Mouse (Mus musculus) limb, embryonic 15.5 days (tissue): ENCODE measurements around the gene Chn1. TPM values are rescaled to one million over a fixed set of nuclear protein-coding genes. Genes with fewer than 3 reads are reported as not detected.

Source experiments
- ATAC-seq: fragments of 200-750 bp; cut with Nextera tagmentation; 2 replicates; pipeline ENCODE4 v1.8.0; 2017; ENCODE audit warnings: low read depth, moderate TSS enrichment; ENCODE audit not compliant: insufficient number of reproducible peaks, low FRiP score, low TSS enrichment
- H3K27ac ChIP-seq: fragments of 300-500 bp; sonication (generic); 2 replicates; pipeline ENCODE4 v1.5.1; 2015; ENCODE audit warnings: moderate library complexity, mild to moderate bottlenecking, inconsistent platforms
- H3K27me3 ChIP-seq: fragments of 300-500 bp; sonication (generic); 2 replicates; pipeline ENCODE4 v1.6.1; 2015; ENCODE audit warnings: inconsistent platforms
- H3K36me3 ChIP-seq: fragments of 300-500 bp; sonication (generic); 2 replicates; pipeline ENCODE4 v1.6.1; 2015; ENCODE audit warnings: inconsistent platforms
- H3K4me1 ChIP-seq: fragments of 300-500 bp; sonication (generic); 2 replicates; pipeline ENCODE4 v1.6.1; 2015; ENCODE audit warnings: inconsistent platforms
- H3K4me2 ChIP-seq: fragments of 300-500 bp; sonication (generic); 2 replicates; pipeline ENCODE4 v1.6.1; 2015; ENCODE audit warnings: mild to moderate bottlenecking, inconsistent platforms
- H3K4me3 ChIP-seq: fragments of 300-500 bp; sonication (generic); 2 replicates; pipeline ENCODE4 v1.5.1; 2015; ENCODE audit warnings: mild to moderate bottlenecking, inconsistent platforms
- H3K9ac ChIP-seq: fragments of 300-500 bp; sonication (generic); 2 replicates; pipeline ENCODE4 v1.6.1; 2015; ENCODE audit warnings: inconsistent platforms
- H3K9me3 ChIP-seq: fragments of 300-500 bp; sonication (generic); 2 replicates; pipeline ENCODE4 v1.6.1; 2016; ENCODE audit warnings: inconsistent platforms
- WGBS: fragments of 180-500 bp; shearing (Covaris S2); methylation state at CpG from one replicate; pipeline ENCODE4 v1.1.7; 2015; 5-methylcytosine and 5-hydroxymethylcytosine counted together
- polyA plus RNA-seq: library from polyadenylated mRNA; unstranded; fragments of >200 nt; fragmentation: Nextera tagmentation; extraction: Ambion mirVana; gene quantifications from 2 replicates; pipeline ENCODE4 v1.2.1, GENCODE M21; 2015

Gene Chn1
- polyA plus RNA-seq, 1 experiment from 2014 or later = 20.2 TPM

DNA sequence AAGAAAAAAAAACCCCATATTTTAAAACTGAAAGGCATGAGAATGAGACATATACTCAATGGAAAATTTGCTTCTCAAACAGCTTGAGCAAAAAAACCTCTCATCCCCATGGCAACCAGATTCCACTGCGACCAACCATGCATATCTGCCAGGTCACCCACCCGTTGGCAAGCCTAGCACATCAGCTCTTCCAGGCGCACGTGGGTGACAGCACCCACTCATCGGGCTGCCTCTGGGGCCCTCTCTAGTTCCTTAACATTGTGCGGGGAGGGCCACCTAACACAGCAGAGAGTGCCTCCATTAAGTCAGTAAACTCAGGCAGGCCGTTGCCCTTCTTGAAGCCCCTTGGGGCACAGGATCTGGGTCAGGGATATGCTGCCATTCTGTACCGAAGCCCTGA is 170.1 kb downstream of the Chn1 start:
- ATAC-seq = no peak
- Histone ChIP-seq H3K4me3 (no peak overlapping the region), H3K27ac (no peak overlapping the region), H3K9me3 (no peaks in the 10 kb centered on the region), H3K4me1 (peaks cover 6% of the 10 kb centered on the region; the same call in 1 of the 2 replicates), H3K36me3 (no peaks in the 10 kb centered on the region), H3K9ac (no peak overlapping the region), H3K27me3 (no peaks in the 10 kb centered on the region), H3K4me2 (no peak overlapping the region)
- 70% methylated on average over 8 of the region's 8 CpGs for WGBS

DNA sequence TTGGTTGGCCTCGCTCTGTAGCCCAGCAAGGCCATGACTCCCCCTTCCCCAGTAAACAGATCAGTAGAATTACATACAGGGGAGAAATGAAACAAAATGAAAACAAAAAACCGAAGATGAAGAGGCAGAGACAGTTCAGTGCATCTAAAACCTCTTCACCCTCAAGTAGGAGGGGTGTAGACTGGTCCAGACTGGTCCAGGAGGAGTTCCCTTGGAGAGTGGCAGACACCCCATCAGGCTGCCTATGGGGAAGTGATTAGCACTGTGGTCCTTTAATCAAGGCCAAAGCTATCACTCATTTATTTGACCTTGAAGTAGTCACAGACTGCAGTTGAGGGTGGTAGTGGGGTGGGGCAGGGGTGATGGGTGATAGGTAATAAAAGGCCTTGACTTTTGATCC is 170.6 kb downstream of the Chn1 start:
- H3K4me1 ChIP-seq = peaks cover 6% of the 10 kb centered on the region; the same call in 1 of the 2 replicates
- no peak for ATAC-seq
- no peak overlapping the region for H3K27ac ChIP-seq
- no peaks in the 10 kb centered on the region for H3K36me3 ChIP-seq
- H3K9ac ChIP-seq = no peak overlapping the region
- no peaks in the 10 kb centered on the region for H3K9me3 ChIP-seq
- no peaks in the 10 kb centered on the region for H3K27me3 ChIP-seq
- WGBS = 83% methylated on average over 2 of the region's 2 CpGs
- no peak overlapping the region for H3K4me3 ChIP-seq
- no peak overlapping the region for H3K4me2 ChIP-seq

DNA sequence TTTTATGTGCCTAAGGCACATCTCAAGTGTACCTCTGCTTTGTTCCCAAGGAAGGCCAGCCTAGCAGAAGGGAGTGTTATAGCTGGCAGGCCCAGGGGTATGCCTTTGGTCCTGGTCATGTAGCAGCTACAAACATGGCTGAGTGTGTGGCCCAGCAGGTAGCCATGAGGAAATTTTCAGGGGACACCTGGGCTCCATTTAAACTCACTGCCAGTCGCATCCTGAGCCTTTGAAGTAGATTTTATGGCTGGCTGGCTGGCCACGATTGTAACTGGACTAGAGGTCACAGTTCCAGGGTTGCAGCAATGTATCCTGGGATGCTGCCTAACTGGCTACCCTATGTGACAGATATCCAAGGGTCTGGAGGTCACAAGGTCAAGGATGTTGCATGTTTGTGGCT is 174.5 kb downstream of the Chn1 start:
- no peak for ATAC-seq
- no peak overlapping the region for H3K4me2 ChIP-seq
- H3K9me3 ChIP-seq = no peaks in the 10 kb centered on the region
- no peaks in the 10 kb centered on the region for H3K27me3 ChIP-seq
- no peak overlapping the region for H3K4me3 ChIP-seq
- no peaks in the 10 kb centered on the region for H3K36me3 ChIP-seq
- H3K4me1 ChIP-seq = peaks cover 14% of the 10 kb centered on the region
- no peak overlapping the region for H3K9ac ChIP-seq
- 11% methylated on average over 2 of the region's 2 CpGs for WGBS
- H3K27ac ChIP-seq = no peak overlapping the region

DNA sequence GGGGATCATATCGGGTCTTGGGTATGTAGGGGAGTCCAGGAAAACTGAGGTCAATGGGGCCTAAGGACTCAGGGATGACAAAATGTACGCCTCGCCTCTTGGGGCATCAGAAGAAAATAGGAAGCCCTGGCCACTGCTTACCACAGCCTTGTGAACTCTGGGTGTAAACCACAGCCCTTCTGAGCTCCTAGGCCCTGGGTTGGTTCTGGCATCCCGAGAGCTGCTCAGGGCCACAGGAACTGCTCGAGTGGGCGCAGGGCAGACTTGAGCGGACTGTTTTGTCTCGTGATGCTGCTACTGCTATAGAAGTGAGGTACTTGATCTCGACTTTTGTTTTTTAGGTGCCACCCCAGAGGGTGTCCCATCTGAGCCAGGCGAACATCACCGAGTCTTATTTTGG is 177.4 kb downstream of the Chn1 start:
- WGBS = 90% methylated on average over 11 of the region's 11 CpGs
- Histone ChIP-seq H3K36me3 (no peaks in the 10 kb centered on the region), H3K27ac (no peak overlapping the region), H3K4me1 (peaks cover 17% of the 10 kb centered on the region), H3K27me3 (no peaks in the 10 kb centered on the region), H3K4me2 (no peak overlapping the region), H3K9ac (no peak overlapping the region), H3K9me3 (no peaks in the 10 kb centered on the region), H3K4me3 (no peak overlapping the region)
- ATAC-seq = no peak

DNA sequence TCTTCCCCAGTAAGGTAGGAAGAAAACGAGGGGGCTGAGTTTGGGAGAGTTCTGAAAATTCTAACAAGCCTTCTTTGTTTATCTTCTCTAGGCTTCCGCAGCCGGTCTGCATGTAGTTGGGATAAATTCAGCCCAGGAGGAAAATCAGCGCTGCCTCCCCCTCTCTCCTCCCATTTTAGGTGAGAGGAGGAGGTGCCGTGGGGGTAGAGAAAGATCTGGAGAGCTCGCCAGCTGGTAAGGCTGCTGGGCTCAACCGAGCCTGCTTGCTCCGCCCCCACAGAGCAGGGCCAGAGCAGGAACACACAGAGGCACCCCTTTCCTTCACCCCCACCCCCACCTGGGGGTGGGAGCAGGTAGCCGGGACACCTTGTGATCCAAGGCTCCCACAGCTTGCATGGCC is 178.4 kb downstream of the Chn1 start:
- H3K4me3 ChIP-seq = peak overlapping the region; percentile 14; the same call in 1 of the 2 replicates
- WGBS = 11% methylated on average over 9 of the region's 9 CpGs
- H3K4me1 ChIP-seq = peaks cover 22% of the 10 kb centered on the region

DNA sequence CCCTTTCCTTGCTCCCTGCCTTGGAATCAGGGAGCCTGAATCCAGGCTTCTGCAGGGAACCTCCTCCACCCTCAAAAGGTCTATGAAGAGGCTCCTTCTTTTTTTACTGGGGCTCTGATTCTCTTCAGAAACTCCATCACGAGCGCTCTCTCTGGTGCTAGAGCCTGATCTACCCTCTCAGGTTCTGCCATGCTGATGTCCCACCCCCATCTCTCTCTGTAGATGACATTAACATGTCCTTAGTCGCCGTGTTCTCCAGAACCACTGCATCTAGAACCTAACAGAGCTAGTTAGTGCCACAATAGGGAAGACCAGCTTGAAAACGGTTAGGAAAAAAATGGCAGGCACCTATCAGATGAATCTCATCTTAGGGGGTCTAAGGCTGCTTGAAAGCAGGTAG is 178.8 kb downstream of the Chn1 start:
- 64% methylated on average over 5 of the region's 5 CpGs for WGBS
- Histone ChIP-seq H3K27me3 (no peaks in the 10 kb centered on the region), H3K9me3 (no peaks in the 10 kb centered on the region), H3K9ac (no peak overlapping the region), H3K4me1 (peaks cover 24% of the 10 kb centered on the region), H3K36me3 (no peaks in the 10 kb centered on the region), H3K27ac (peak overlapping the region; percentile 54), H3K4me3 (peak overlapping the region; percentile 14; the same call in 1 of the 2 replicates), H3K4me2 (peak overlapping the region; percentile 41)
- ATAC-seq = no peak

More for the DNA sequence above, 178.4 kb downstream of the Chn1 start:
- H3K27ac ChIP-seq = peak overlapping the region; percentile 54; the same call in 1 of the 2 replicates
- peak overlapping the region; percentile 41 for H3K4me2 ChIP-seq
- no peaks in the 10 kb centered on the region for H3K9me3 ChIP-seq
- no peaks in the 10 kb centered on the region for H3K27me3 ChIP-seq
- H3K36me3 ChIP-seq = no peaks in the 10 kb centered on the region
- ATAC-seq = no peak
- H3K9ac ChIP-seq = no peak overlapping the region

GRCm38 (mm10) chr2:73593101-73593439 is 182.1 kb downstream of the Chn1 start:
- no peak for ATAC-seq
- 70% methylated on average over 2 of the region's 2 CpGs for WGBS
- no peaks in the 10 kb centered on the region for H3K9me3 ChIP-seq
- H3K36me3 ChIP-seq = no peaks in the 10 kb centered on the region
- no peak overlapping the region for H3K4me3 ChIP-seq
- no peak overlapping the region for H3K27ac ChIP-seq
- no peaks in the 10 kb centered on the region for H3K27me3 ChIP-seq
- no peak overlapping the region for H3K4me2 ChIP-seq
- no peak overlapping the region for H3K9ac ChIP-seq
- peaks cover 49% of the 10 kb centered on the region for H3K4me1 ChIP-seq

DNA sequence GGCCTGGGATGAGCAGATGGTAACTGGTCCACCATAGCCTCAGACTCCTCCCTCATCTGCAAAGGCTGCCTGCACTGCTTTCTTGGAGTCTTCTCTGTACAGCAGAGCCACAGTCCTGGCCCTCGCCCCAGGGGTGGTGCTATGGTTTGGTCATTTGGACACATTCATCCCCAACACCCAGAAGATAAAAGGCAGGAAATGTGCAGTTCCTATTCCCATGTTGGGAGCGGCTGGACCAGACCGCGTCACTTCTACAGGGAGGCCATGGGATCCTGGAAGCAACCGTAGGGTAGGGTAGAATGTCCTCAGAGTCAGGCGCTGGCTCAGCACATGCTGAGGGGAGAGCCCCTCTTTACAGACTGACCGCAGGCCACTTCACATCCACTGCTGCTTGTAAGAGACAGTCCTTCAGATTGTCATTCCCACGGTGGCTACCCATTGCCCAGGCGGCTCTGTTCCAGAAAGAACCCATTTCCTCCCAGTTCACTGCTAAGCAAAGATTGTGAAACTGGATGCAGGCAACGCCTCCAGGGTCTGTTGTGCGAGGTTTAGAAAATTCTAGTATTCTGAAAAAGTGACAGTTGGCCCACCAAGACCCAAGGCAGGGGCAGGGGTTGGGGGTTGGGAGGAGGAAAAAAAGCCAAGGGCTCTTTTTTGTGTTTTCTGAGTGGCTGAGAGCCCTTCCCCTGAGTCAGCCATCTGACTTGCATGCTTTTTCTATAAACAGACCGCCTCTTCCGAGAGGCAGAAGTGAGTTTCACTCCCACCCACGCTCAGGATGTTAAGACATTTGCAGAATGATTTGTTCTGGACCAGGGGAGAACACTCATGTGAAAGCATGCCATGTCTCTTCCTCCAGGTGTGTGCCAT is 182.7 kb downstream of the Chn1 start:
- Histone ChIP-seq H3K9ac (no peak overlapping the region), H3K4me2 (no peak overlapping the region), H3K27ac (peak overlapping the region; percentile 40; the same call in 1 of the 2 replicates), H3K9me3 (no peaks in the 10 kb centered on the region), H3K27me3 (no peaks in the 10 kb centered on the region), H3K36me3 (no peaks in the 10 kb centered on the region), H3K4me3 (no peak overlapping the region), H3K4me1 (peaks cover 51% of the 10 kb centered on the region)
- no peak for ATAC-seq
- 55% methylated on average over 14 of the region's 14 CpGs for WGBS

DNA sequence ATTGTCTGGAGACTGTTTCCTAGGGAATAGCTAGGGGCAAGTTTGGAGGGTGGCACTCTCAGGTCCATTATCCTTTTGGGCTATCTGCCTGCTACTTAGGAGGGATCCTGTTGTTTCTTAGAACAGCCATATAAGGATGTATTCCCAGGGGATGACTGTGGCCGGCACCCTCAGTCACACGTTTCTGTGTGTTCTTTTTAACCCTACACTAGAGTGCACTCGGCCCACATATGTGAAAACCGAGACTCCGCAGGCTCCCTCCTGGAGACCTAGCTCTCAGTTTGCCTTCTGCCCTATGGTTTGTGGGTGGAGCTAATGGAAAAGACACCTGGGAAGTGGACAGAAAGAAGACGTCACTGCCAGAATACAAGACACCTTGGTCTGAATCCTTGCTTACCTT is 183.9 kb downstream of the Chn1 start:
- 39% methylated on average over 6 of the region's 6 CpGs for WGBS
- no peak for ATAC-seq
- peaks cover 48% of the 10 kb centered on the region for H3K4me1 ChIP-seq
- no peaks in the 10 kb centered on the region for H3K9me3 ChIP-seq
- H3K27me3 ChIP-seq = no peaks in the 10 kb centered on the region
- H3K36me3 ChIP-seq = no peaks in the 10 kb centered on the region
- no peak overlapping the region for H3K27ac ChIP-seq
- no peak overlapping the region for H3K9ac ChIP-seq
- H3K4me2 ChIP-seq = no peak overlapping the region
- no peak overlapping the region for H3K4me3 ChIP-seq

DNA sequence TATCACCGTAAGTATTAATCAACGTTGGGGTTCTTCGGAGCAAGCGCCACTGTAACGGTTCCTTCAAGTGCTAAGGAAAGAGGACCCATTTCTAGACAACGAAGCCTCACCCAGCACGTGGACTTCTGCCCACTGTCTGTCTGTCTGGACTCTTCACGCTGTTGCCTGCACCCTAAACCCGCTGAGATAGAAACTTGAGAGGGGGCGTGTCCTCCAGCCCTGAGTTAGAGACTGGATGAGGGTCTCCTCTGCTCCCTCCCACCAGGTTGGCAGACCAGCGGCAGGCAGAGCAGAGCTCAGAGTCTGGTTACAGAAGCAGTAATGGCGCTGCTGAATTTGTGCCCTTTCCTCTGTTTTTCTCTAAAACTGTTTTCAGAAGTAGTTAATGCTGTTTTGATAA is 185.0 kb downstream of the Chn1 start:
- Histone ChIP-seq H3K4me2 (peak overlapping the region; percentile 51), H3K4me1 (peaks cover 54% of the 10 kb centered on the region), H3K9me3 (no peaks in the 10 kb centered on the region), H3K36me3 (no peaks in the 10 kb centered on the region), H3K4me3 (peak overlapping the region; percentile 27), H3K9ac (0 out of 2 replicates have a peak overlapping the region, but pooled peaks have one; percentile 2), H3K27ac (0 out of 2 replicates have a peak overlapping the region, but pooled peaks have one; percentile 12), H3K27me3 (no peaks in the 10 kb centered on the region)
- ATAC-seq = peak; percentile 37; the same call in 1 of the 2 replicates
- 9% methylated on average over 12 of the region's 12 CpGs for WGBS

DNA sequence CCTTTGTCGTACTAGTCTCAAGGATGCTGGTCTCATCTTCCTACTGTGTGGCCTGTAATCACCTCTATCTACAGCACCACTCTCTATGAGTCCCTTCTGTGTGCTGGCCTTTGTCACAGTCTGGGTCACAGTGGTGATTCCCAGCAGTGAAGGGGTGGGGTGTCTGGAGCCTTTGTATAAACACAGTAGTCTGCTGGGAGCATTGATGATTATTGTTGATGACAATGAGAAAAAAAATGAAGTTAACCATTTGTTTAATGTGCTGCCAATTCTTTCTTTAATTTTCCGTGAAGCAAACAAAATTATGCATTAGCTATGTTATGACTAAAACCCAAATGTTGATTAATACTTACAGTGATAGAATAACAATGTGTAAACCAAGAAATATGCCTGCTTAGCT is 186.2 kb downstream of the Chn1 start:
- no peak overlapping the region for H3K9ac ChIP-seq
- no peaks in the 10 kb centered on the region for H3K27me3 ChIP-seq
- H3K4me1 ChIP-seq = peaks cover 54% of the 10 kb centered on the region
- no peak for ATAC-seq
- no peak overlapping the region for H3K4me2 ChIP-seq
- H3K27ac ChIP-seq = no peak overlapping the region
- no peaks in the 10 kb centered on the region for H3K9me3 ChIP-seq
- 77% methylated on average over 2 of the region's 2 CpGs for WGBS
- no peak overlapping the region for H3K4me3 ChIP-seq
- H3K36me3 ChIP-seq = no peaks in the 10 kb centered on the region

DNA sequence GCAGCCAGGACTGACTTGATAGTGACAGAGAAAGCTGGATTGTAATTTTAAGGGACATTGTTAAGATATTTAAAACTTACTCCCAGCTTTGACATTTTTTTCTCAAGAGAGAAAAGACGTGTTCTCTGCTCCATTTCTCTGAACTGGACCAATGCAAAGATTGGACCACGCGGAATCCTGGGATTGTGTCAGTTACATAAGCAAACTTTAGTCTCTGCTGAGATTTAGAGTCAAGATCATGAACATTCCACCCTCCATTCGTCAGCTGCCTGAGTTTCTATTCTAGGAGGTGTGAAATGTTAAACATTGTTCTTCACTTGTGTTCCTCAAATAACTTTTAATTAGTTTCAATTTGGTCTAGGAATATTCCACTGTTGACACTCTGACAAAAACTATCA is 188.0 kb downstream of the Chn1 start:
- no peak for ATAC-seq
- Histone ChIP-seq H3K9ac (no peak overlapping the region), H3K4me1 (peaks cover 44% of the 10 kb centered on the region), H3K27me3 (no peaks in the 10 kb centered on the region), H3K27ac (no peak overlapping the region), H3K4me2 (no peak overlapping the region), H3K36me3 (no peaks in the 10 kb centered on the region), H3K4me3 (no peak overlapping the region), H3K9me3 (no peaks in the 10 kb centered on the region)
- 58% methylated on average over 4 of the region's 4 CpGs for WGBS
